Mouse (Mus musculus): ENCODE results near the gene Slc22a4. TPM values are rescaled to one million over a fixed set of nuclear protein-coding genes. Genes with fewer than 3 reads are reported as not detected.
A peak's percentile ranks its signal among the peaks of the same experiment; 100 is the strongest.
"Not testable (repeated sequence)": the region's sequence is repeated elsewhere in the genome, so short reads cannot be mapped to it uniquely, and the experiment has no call there.

The Slc22a4 gene
- polyA plus RNA-seq, 1 experiment: 2.0 TPM

DNA sequence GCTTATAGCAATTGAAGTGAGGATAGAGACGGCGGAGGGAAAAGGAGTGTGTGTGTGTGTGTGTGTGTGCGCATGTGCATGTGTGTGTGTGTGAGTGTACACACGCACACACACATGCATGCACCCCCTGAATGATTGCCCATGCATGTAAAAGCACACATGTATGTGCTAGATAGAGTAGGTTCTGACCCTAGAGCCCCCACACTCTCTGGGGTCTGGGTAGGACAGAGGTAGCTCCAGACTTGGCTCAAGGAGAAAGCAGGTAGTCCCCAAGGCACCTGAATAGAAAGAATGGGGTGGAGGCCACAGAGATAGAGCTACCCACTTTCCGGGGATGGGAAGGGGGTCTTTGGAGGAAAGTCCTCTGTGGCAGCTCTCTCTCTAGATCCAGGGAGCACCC, 24.2 kb upstream of the Slc22a4 start:
- Histone ChIP-seq H3K27me3 (ENCODE audit: control insufficient read depth, insufficient read depth, insufficient read length) (no peaks in the 10 kb centered on the region), H3K79me2 (ENCODE audit: control insufficient read depth, insufficient read depth) (no peaks in the 10 kb centered on the region), H3ac (ENCODE audit: control insufficient read depth, insufficient read length) (no peak overlapping the region), H3K36me3 (ENCODE audit: control insufficient read depth, insufficient read depth) (peaks cover 58% of the 10 kb centered on the region), H3K4me3 (no peak overlapping the region), H3K4me2 (ENCODE audit: low read depth) (no peak overlapping the region)
- no peak for TF ChIP-seq MYOD1 (IDR thresholded peaks at IDR 0.05; ENCODE audit: control insufficient read depth in 1 of 3, insufficient read length in 2 of 3, low read depth in 2 of 3)
- TF ChIP-seq TCF3 (IDR thresholded peaks at IDR 0.05; ENCODE audit: insufficient read length, low read depth): no peak
- no peak for TF ChIP-seq CEBPB (IDR thresholded peaks at IDR 0.05; ENCODE audit: insufficient read depth, poor library complexity, severe bottlenecking)
- no peak for TF ChIP-seq MAX (IDR thresholded peaks at IDR 0.05; ENCODE audit: low read depth)
- TF ChIP-seq POLR2AphosphoS2 (IDR thresholded peaks at IDR 0.05; ENCODE audit: insufficient read length, low read depth): no peak
- TF ChIP-seq REST (IDR thresholded peaks at IDR 0.05; ENCODE audit: insufficient read depth, insufficient read length): no peak
- TF ChIP-seq TCF12 (IDR thresholded peaks at IDR 0.05; ENCODE audit: insufficient read depth, poor library complexity, severe bottlenecking): no peak
- TF ChIP-seq MYOG (IDR thresholded peaks at IDR 0.05; ENCODE audit: control insufficient read depth in 1 of 3, insufficient read depth in 1 of 3, insufficient read length in 2 of 3, low read depth in 2 of 3): no peak
- TF ChIP-seq USF1 (IDR thresholded peaks at IDR 0.05; ENCODE audit: low read depth): no peak
- no peak for TF ChIP-seq POLR2A (IDR thresholded peaks at IDR 0.05; ENCODE audit: insufficient read length, low read depth)
- TF ChIP-seq SRF (IDR thresholded peaks at IDR 0.05; ENCODE audit: control insufficient read depth, insufficient read length, low read depth): no peak
- TF ChIP-seq E2F4 (IDR thresholded peaks at IDR 0.05; ENCODE audit: insufficient read depth): no peak

DNA sequence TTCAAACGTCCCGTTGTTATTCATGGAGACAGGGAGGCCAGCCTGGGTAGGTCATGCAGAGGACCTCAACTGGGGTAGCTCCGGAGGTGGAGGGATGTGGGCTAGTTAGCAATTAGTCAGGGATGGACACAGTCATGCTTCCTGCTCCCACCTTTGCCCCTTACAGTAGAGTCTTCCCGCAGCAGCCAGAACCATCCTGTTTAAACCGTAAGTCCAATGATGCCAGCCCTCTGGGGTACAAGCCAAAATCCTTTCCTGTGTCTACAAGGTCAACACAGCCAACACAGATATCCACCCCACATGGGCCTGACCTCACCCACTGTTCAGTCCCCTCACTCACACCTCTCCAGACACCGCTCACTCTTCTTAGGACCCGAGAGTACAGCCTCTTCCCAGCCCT, 23.3 kb upstream of the Slc22a4 start:
- no peaks in the 10 kb centered on the region for H3K79me2 ChIP-seq (ENCODE audit: control insufficient read depth, insufficient read depth)
- H3ac ChIP-seq (ENCODE audit: control insufficient read depth, insufficient read length): no peak overlapping the region
- H3K36me3 ChIP-seq (ENCODE audit: control insufficient read depth, insufficient read depth): peaks cover 48% of the 10 kb centered on the region
- H3K4me2 ChIP-seq (ENCODE audit: low read depth): no peak overlapping the region
- no peak overlapping the region for H3K4me3 ChIP-seq
- no peaks in the 10 kb centered on the region for H3K27me3 ChIP-seq (ENCODE audit: control insufficient read depth, insufficient read depth, insufficient read length)
- no peak for TF ChIP-seq MAX (IDR thresholded peaks at IDR 0.05; ENCODE audit: low read depth)
- TF ChIP-seq TCF12 (IDR thresholded peaks at IDR 0.05; ENCODE audit: insufficient read depth, poor library complexity, severe bottlenecking): no peak
- no peak for TF ChIP-seq E2F4 (IDR thresholded peaks at IDR 0.05; ENCODE audit: insufficient read depth)
- TF ChIP-seq POLR2AphosphoS2 (IDR thresholded peaks at IDR 0.05; ENCODE audit: insufficient read length, low read depth): peak; percentile 42

DNA sequence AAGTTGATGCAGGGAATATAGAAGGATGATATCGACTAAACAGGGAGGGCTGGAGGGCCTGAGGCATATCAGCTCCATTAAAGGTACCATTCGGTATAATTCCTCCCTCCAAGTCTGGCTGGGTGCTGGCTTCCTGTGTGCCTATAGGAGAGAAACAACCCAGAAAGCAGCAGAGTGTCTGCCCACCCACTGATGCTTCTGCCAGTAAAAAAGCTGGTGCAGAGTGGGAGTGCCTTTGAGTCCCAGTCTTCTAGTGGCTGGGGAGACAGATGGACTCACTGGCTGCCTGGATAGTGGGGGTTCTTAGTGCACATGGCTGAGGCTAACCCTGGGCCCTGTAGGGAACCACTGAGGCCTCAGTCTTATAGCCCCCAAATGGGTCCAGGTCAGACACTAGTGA, 22.3 kb upstream of the Slc22a4 start:
- TF ChIP-seq TCF12 (IDR thresholded peaks at IDR 0.05; ENCODE audit: insufficient read depth, poor library complexity, severe bottlenecking): no peak
- no peak for TF ChIP-seq TCF3 (IDR thresholded peaks at IDR 0.05; ENCODE audit: insufficient read length, low read depth)
- no peak for TF ChIP-seq POLR2AphosphoS2 (IDR thresholded peaks at IDR 0.05; ENCODE audit: insufficient read length, low read depth)
- no peak for TF ChIP-seq MAX (IDR thresholded peaks at IDR 0.05; ENCODE audit: low read depth)
- no peak for TF ChIP-seq MYOG (IDR thresholded peaks at IDR 0.05; ENCODE audit: control insufficient read depth in 1 of 3, insufficient read depth in 1 of 3, insufficient read length in 2 of 3, low read depth in 2 of 3)
- TF ChIP-seq POLR2A (IDR thresholded peaks at IDR 0.05; ENCODE audit: insufficient read length, low read depth): no peak
- no peak for TF ChIP-seq USF1 (IDR thresholded peaks at IDR 0.05; ENCODE audit: low read depth)
- no peak for TF ChIP-seq CEBPB (IDR thresholded peaks at IDR 0.05; ENCODE audit: insufficient read depth, poor library complexity, severe bottlenecking)
- TF ChIP-seq SRF (IDR thresholded peaks at IDR 0.05; ENCODE audit: control insufficient read depth, insufficient read length, low read depth): no peak
- no peak for TF ChIP-seq REST (IDR thresholded peaks at IDR 0.05; ENCODE audit: insufficient read depth, insufficient read length)
- TF ChIP-seq E2F4 (IDR thresholded peaks at IDR 0.05; ENCODE audit: insufficient read depth): no peak
- Histone ChIP-seq H3K79me2 (ENCODE audit: control insufficient read depth, insufficient read depth) (no peaks in the 10 kb centered on the region), H3K4me2 (ENCODE audit: low read depth) (no peak overlapping the region), H3K4me3 (no peak overlapping the region), H3K27me3 (ENCODE audit: control insufficient read depth, insufficient read depth, insufficient read length) (no peaks in the 10 kb centered on the region), H3ac (ENCODE audit: control insufficient read depth, insufficient read length) (no peak overlapping the region), H3K36me3 (ENCODE audit: control insufficient read depth, insufficient read depth) (peaks cover 43% of the 10 kb centered on the region)

DNA sequence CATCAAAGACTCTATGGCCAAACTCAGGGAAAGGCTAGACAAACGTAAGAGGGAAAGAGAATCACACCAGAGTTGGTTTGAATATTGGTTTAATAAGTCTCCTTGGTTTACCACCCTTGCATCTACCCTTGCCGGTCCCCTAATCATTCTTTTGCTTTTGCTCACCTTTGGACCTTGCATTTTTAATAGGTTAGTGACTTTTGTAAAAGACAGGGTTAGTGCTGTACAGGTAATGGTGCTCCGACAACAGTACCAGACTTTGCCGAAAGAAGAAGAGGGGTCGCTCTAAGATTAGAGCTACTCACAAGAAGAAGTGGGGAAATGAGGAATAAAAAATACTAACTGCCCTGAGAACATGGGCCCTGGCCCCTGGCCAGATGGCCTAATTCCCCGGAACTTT, 12.8 kb upstream of the Slc22a4 start:
- H3K36me3 ChIP-seq (ENCODE audit: control insufficient read depth, insufficient read depth): no peaks in the 10 kb centered on the region
- TF ChIP-seq REST (IDR thresholded peaks at IDR 0.05; ENCODE audit: insufficient read depth, insufficient read length): no peak
- no peak for TF ChIP-seq TCF12 (IDR thresholded peaks at IDR 0.05; ENCODE audit: insufficient read depth, poor library complexity, severe bottlenecking)
- no peak for TF ChIP-seq CEBPB (IDR thresholded peaks at IDR 0.05; ENCODE audit: insufficient read depth, poor library complexity, severe bottlenecking)
- TF ChIP-seq MYOG (IDR thresholded peaks at IDR 0.05; ENCODE audit: control insufficient read depth in 1 of 3, insufficient read depth in 1 of 3, insufficient read length in 2 of 3, low read depth in 2 of 3): no peak
- no peak for TF ChIP-seq E2F4 (IDR thresholded peaks at IDR 0.05; ENCODE audit: insufficient read depth)
- no peak for TF ChIP-seq POLR2AphosphoS2 (IDR thresholded peaks at IDR 0.05; ENCODE audit: insufficient read length, low read depth)
- TF ChIP-seq SRF (IDR thresholded peaks at IDR 0.05; ENCODE audit: control insufficient read depth, insufficient read length, low read depth): no peak
- TF ChIP-seq USF1 (IDR thresholded peaks at IDR 0.05; ENCODE audit: low read depth): no peak
- no peak for TF ChIP-seq MYOD1 (IDR thresholded peaks at IDR 0.05; ENCODE audit: control insufficient read depth in 1 of 3, insufficient read length in 2 of 3, low read depth in 2 of 3)
- TF ChIP-seq MAX (IDR thresholded peaks at IDR 0.05; ENCODE audit: low read depth): no peak
- TF ChIP-seq TCF3 (IDR thresholded peaks at IDR 0.05; ENCODE audit: insufficient read length, low read depth): no peak
- no peak overlapping the region for H3K4me3 ChIP-seq
- H3K79me2 ChIP-seq (ENCODE audit: control insufficient read depth, insufficient read depth): no peaks in the 10 kb centered on the region
- H3K27me3 ChIP-seq (ENCODE audit: control insufficient read depth, insufficient read depth, insufficient read length): no peaks in the 10 kb centered on the region
- H3K4me2 ChIP-seq (ENCODE audit: low read depth): no peak overlapping the region
- H3ac ChIP-seq (ENCODE audit: control insufficient read depth, insufficient read length): no peak overlapping the region

DNA sequence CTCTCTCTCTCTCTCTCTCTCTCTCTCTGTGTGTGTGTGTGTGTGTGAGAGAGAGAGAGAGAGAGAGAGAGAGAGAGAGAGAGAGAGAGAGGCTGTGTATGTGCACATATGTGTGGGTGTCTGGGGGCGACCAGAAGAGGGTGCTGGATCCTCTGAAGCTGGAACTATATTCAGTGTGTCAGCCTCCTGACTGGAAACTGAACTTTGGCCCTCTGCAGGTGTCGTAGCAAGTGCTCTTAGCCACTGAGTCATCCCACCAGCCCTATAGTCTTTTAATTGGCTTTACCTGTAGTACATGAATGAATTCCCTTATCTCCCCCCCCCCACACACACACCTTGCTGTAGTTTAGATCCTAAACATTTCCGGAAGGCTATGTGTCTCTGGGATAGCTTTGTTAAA, 5.0 kb upstream of the Slc22a4 start:
- not testable (repeated sequence) for H3K79me2 ChIP-seq (ENCODE audit: control insufficient read depth, insufficient read depth); H3K36me3 ChIP-seq (ENCODE audit: control insufficient read depth, insufficient read depth); H3K4me3 ChIP-seq; H3ac ChIP-seq (ENCODE audit: control insufficient read depth, insufficient read length); H3K4me2 ChIP-seq (ENCODE audit: low read depth); H3K27me3 ChIP-seq (ENCODE audit: control insufficient read depth, insufficient read depth, insufficient read length)

Measured in myocyte (in vitro differentiated cells).